Mouse (Mus musculus): ENCODE data around the gene Gm6685. TPM values are rescaled to one million over a fixed set of nuclear protein-coding genes. Genes with fewer than 3 reads are reported as not detected.

Gm6685 gene
- polyA plus RNA-seq, 1 experiment from 2014 or later = not detected

Other genes starting within 250 kb of the Gm6685 start
- gene Ccdc85a, start 244.5 kb upstream of the Gm6685 start, polyA plus RNA-seq (2016; fragmentation: Nextera tagmentation; extraction: Ambion mirVana) = 2.6 and 3.5 TPM in 2 replicates